Mouse (Mus musculus) CH12.LX (cell line): ENCODE results near the gene Fam53a. TPM values are rescaled to one million over a fixed set of nuclear protein-coding genes. Genes with fewer than 3 reads are reported as not detected.
A peak's percentile ranks its signal among the peaks of the same experiment; 100 is the strongest.

Experiments used
- DNase-seq: peaks from one replicate; pipeline ENCODE4 v3.0.0-alpha.2; 2013; ENCODE audit errors: extremely low read depth
- H3K27ac ChIP-seq: 2 replicates; pipeline ENCODE4 v1.5.1; 2012; ENCODE audit warnings: low read depth, mild to moderate bottlenecking, control low read depth, moderate library complexity; ENCODE audit not compliant: insufficient read depth
- H3K27me3 ChIP-seq: replicated peaks from 2 replicates; pipeline ENCODE3; 2012; ENCODE audit warnings: inconsistent platforms
- H3K36me3 ChIP-seq, 2 experiments: replicated peaks in 1 of 2; 2 replicates each; pipeline versions ENCODE3 to v1.6.1; 2012; ENCODE audit warnings: inconsistent platforms in 1 of 2, low read length in 1 of 2, mild to moderate bottlenecking in 1 of 2, mixed read lengths in 1 of 2, moderate library complexity in 1 of 2; ENCODE audit not compliant: control insufficient read depth in 1 of 2, insufficient read depth in 1 of 2
- H3K4me1 ChIP-seq, 2 experiments: 2 replicates each; pipeline ENCODE4 v1.6.1; 2012; ENCODE audit warnings: inconsistent platforms in 1 of 2, moderate library complexity in 1 of 2; ENCODE audit not compliant: insufficient read depth in 2 of 2, control insufficient read depth in 1 of 2
- H3K4me2 ChIP-seq: 2 replicates; pipeline ENCODE4 v1.6.1; 2012; ENCODE audit warnings: low read depth, mild to moderate bottlenecking, control low read depth; ENCODE audit not compliant: poor library complexity, insufficient read depth, severe bottlenecking
- H3K4me3 ChIP-seq, 3 experiments: fragments of 150-350 bp in 1 of 3; sonication (generic) in 1 of 3; replicated peaks in 1 of 3; 2 replicates each; pipeline versions ENCODE3 to v1.5.1; 2011 to 2012; ENCODE audit warnings: low read depth in 2 of 3, low read length in 2 of 3, mild to moderate bottlenecking in 2 of 3, moderate library complexity in 2 of 3, control low read depth in 1 of 3, improper control_type of control experiment in 1 of 3, inconsistent platforms in 1 of 3, mixed read lengths in 1 of 3; ENCODE audit not compliant: poor library complexity in 1 of 3
- H3K79me2 ChIP-seq: replicated peaks from 2 replicates; pipeline ENCODE4 v1.6.1; 2012; ENCODE audit warnings: mild to moderate bottlenecking, moderate library complexity; ENCODE audit not compliant: control insufficient read depth, poor library complexity, insufficient read depth, severe bottlenecking; ENCODE audit errors: extremely low read depth
- H3K9ac ChIP-seq: 2 replicates; pipeline ENCODE4 v1.6.1; 2012; ENCODE audit warnings: low read depth, mild to moderate bottlenecking, control low read depth, moderate library complexity; ENCODE audit not compliant: insufficient read depth
- H3K9me3 ChIP-seq: replicated peaks from 2 replicates; pipeline ENCODE3; 2012; ENCODE audit warnings: low read length, inconsistent platforms, mixed read lengths
- CHD2 ChIP-seq: IDR thresholded peaks from 2 replicates; pipeline ENCODE4 v1.6.1; 2011; ENCODE audit warnings: low read length, improper control_type of control experiment
- CTCF ChIP-seq, 2 experiments: IDR thresholded peaks in 1 of 2; conservative IDR thresholded peaks in 1 of 2; 2 replicates each; pipeline ENCODE4 v1.5.1; 2011 to 2012; ENCODE audit warnings: low read depth in 2 of 2, low read length in 2 of 2, improper control_type of control experiment in 1 of 2, inconsistent platforms in 1 of 2, mild to moderate bottlenecking in 1 of 2, moderate library complexity in 1 of 2
- ELF1 ChIP-seq: IDR thresholded peaks from 2 replicates; pipeline ENCODE4 v1.6.1; 2014; ENCODE audit warnings: low read depth, mild to moderate bottlenecking, inconsistent platforms, low read length, improper control_type of control experiment
- ETS1 ChIP-seq: conservative IDR thresholded peaks from 2 replicates; pipeline ENCODE4 v1.6.1; 2012; ENCODE audit warnings: low read depth, mild to moderate bottlenecking, inconsistent platforms, low read length, improper control_type of control experiment, moderate library complexity
- GABPA ChIP-seq: IDR thresholded peaks from 2 replicates; pipeline ENCODE4 v1.6.1; 2012; ENCODE audit warnings: low read depth, low read length, improper control_type of control experiment, inconsistent platforms; ENCODE audit not compliant: insufficient replicate concordance
- HCFC1 ChIP-seq: IDR thresholded peaks from 2 replicates; pipeline ENCODE4 v1.6.1; 2012; ENCODE audit warnings: low read depth, mild to moderate bottlenecking, inconsistent platforms, low read length, improper control_type of control experiment
- IRF4 ChIP-seq: IDR thresholded peaks from 2 replicates; pipeline ENCODE4 v1.6.1; 2014; ENCODE audit warnings: low read depth, mild to moderate bottlenecking, inconsistent platforms, low read length, improper control_type of control experiment
- JUN ChIP-seq: IDR thresholded peaks from 2 replicates; pipeline ENCODE4 v1.6.1; 2011; ENCODE audit warnings: low read depth, mild to moderate bottlenecking, low read length, improper control_type of control experiment, moderate library complexity; ENCODE audit not compliant: insufficient read depth
- KAT2A ChIP-seq: IDR thresholded peaks from 2 replicates; pipeline ENCODE4 v1.6.1; 2012; ENCODE audit warnings: low read length, improper control_type of control experiment, inconsistent platforms; ENCODE audit not compliant: insufficient replicate concordance
- MAX ChIP-seq: IDR thresholded peaks from 2 replicates; pipeline ENCODE4 v1.6.1; 2011; ENCODE audit warnings: low read length, improper control_type of control experiment
- NELFE ChIP-seq: IDR thresholded peaks from 2 replicates; pipeline ENCODE4 v1.6.1; 2011; ENCODE audit warnings: low read depth, low read length, improper control_type of control experiment
- PAX5 ChIP-seq: IDR thresholded peaks from 2 replicates; pipeline ENCODE4 v1.6.1; 2012; ENCODE audit warnings: low read length, inconsistent platforms, mixed read lengths
- POLR2A ChIP-seq: IDR thresholded peaks from 2 replicates; pipeline ENCODE4 v1.6.1; 2011; ENCODE audit warnings: low read depth, mild to moderate bottlenecking, improper control_type of control experiment, low read length
- RCOR1 ChIP-seq: conservative IDR thresholded peaks from 2 replicates; pipeline ENCODE4 v1.6.1; 2012; ENCODE audit warnings: low read depth, mild to moderate bottlenecking, inconsistent platforms, low read length, improper control_type of control experiment
- UBTF ChIP-seq: IDR thresholded peaks from 2 replicates; pipeline ENCODE4 v1.6.1; 2012; ENCODE audit warnings: low read depth, mild to moderate bottlenecking, inconsistent platforms, low read length, improper control_type of control experiment, moderate library complexity
- USF2 ChIP-seq: conservative IDR thresholded peaks from 2 replicates; pipeline ENCODE4 v1.6.1; 2011; ENCODE audit warnings: low read depth, low read length, improper control_type of control experiment
- ZKSCAN1 ChIP-seq: IDR thresholded peaks from 2 replicates; pipeline ENCODE4 v1.6.1; 2012; ENCODE audit warnings: low read depth, inconsistent platforms, low read length, improper control_type of control experiment, borderline replicate concordance
- ZMIZ1 ChIP-seq: IDR thresholded peaks from 2 replicates; pipeline ENCODE4 v1.6.1; 2012; ENCODE audit warnings: low read depth, mild to moderate bottlenecking, inconsistent platforms, low read length, improper control_type of control experiment
- dilution Hi-C: fragments of 300-500 bp; cut with MboI; formaldehyde crosslinking; loops from 2 replicates; pipeline ENCODE4 v1.14.3; 2020; ENCODE audit warnings: low sequenced_read_pairs; ENCODE audit not compliant: extremely low pct_unique_long_range_greater_than_20kb, extremely low pct_ligation_motif_present
- in situ Hi-C: fragments of 300-500 bp; cut with MboI; formaldehyde crosslinking; loops from 3 replicates; pipeline ENCODE4 v1.14.3; 2019; ENCODE audit warnings: low sequenced_read_pairs, low pct_ligation_motif_present, low pct_unique_long_range_greater_than_20kb, mixed read lengths
- polyA plus RNA-seq: library from polyadenylated mRNA; unstranded; fragments of >175 nt; gene quantifications from 2 replicates; pipeline ENCODE4 v1.2.1, GENCODE M21; 2012; ENCODE audit warnings: low read depth; ENCODE audit not compliant: insufficient read length
- total RNA-seq, 2 experiments: library from RNA; depleted of rRNA; stranded (reverse); fragments of 300-350 nt in 1 of 2; fragments of >200 nt in 1 of 2; gene quantifications; 2 replicates each; pipeline ENCODE4 v1.2.3; 2012 to 2014

The Fam53a gene
- total and polyA plus RNA-seq, 3 experiments: 26.6 to 33.4 (median 29.2) TPM

DNA sequence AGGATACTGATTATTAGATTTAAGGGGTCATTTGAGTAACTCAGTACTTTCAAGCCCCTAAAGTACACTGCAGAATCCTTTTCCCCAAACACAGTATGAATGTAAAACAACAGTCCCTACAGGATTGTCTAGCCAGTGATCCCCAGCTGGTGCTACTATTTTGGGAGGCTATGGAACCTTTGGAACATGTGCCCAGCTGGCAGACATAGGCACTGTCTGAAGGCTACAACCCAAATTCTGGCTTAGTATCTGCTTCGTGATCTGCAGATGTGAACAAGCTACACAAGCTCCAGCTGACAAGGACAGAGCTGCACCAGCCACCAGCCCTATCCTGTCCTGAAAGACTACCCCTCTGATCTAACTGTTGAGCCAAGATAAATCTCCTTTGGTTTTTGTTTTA is 3.1 kb upstream of the Fam53a start:
- Histone ChIP-seq H3K4me1 (peaks cover 0 to 19% of the 10 kb centered on the region in 2 experiments; a peak in 2 of 4 replicates), H3K27ac (no peak overlapping the region), H3K9ac (no peak overlapping the region), H3K4me2 (no peak overlapping the region), H3K4me3 (no peak overlapping the region), H3K27me3 (no peaks in the 10 kb centered on the region), H3K36me3 (peaks cover under 1 to 29% of the 10 kb centered on the region in 2 experiments), H3K79me2 (no peaks in the 10 kb centered on the region; the same call in 1 of the 2 replicates), H3K9me3 (no peaks in the 10 kb centered on the region)
- no peak for DNase-seq
- TF ChIP-seq KAT2A (no peak), POLR2A (no peak), ELF1 (no peak), CHD2 (no peak), PAX5 (no peak), ZMIZ1 (no peak), ZKSCAN1 (no peak), NELFE (no peak), MAX (no peak), HCFC1 (no peak)
- in situ Hi-C loops: no loop called here
- dilution Hi-C loops: no loop called here

DNA sequence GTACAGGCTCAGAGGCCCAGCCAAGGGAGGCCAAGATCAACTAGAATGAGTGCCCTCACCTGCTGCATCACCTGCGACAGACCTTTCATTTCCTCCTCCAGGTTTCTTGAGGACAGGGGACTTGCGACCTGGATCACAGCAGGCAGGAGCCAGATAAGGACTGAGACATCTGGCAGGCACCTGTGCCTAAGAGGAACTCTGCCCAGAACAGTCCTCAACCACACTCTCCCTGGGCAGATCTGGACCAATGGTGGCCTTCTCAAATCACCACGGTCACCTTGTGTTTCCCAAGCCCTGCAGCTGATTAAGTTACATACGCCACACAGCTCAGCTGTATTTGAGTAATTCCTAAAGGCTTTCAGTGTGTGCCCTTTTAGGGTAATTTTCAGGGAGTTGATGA is 1.2 kb upstream of the Fam53a start:
- no peak overlapping the region for H3K27ac ChIP-seq
- no peaks in the 10 kb centered on the region for H3K9me3 ChIP-seq
- peak overlapping the region in 2 of 3 experiments; percentile 82 to 85 for H3K4me3 ChIP-seq
- TF ChIP-seq IRF4: no peak
- TF ChIP-seq PAX5: no peak
- TF ChIP-seq JUN: no peak
- no peak for TF ChIP-seq NELFE
- no peak for TF ChIP-seq CTCF (conservative IDR thresholded peaks at IDR 0.05 in 1 of 2, IDR thresholded peaks at IDR 0.05 in 1 of 2; ENCODE audit: low read depth in 2 of 2, low read length in 2 of 2)
- TF ChIP-seq POLR2A: no peak
- no peak for TF ChIP-seq ETS1
- TF ChIP-seq RCOR1: no peak
- TF ChIP-seq UBTF: no peak
- TF ChIP-seq USF2: no peak
- TF ChIP-seq GABPA: no peak
- no peak for TF ChIP-seq ZMIZ1
- TF ChIP-seq HCFC1: no peak
- TF ChIP-seq, all 38 proteins: peak for 0
- Histone ChIP-seq H3K79me2 (peaks cover 6% of the 10 kb centered on the region), H3K4me1 (peaks cover 0 to 33% of the 10 kb centered on the region in 2 experiments; a peak in 2 of 4 replicates), H3K9ac (peak overlapping the region; percentile 62; the same call in 1 of the 2 replicates), H3K36me3 (peaks cover 0 to 21% of the 10 kb centered on the region in 2 experiments), H3K27me3 (no peaks in the 10 kb centered on the region), H3K4me2 (peak overlapping the region; percentile 60)
- dilution Hi-C loops: no loop called here
- no peak for DNase-seq
- in situ Hi-C loops: no loop called here
